Mouse (Mus musculus) liver, embryonic 13.5 days (tissue): ENCODE data around the gene Dct. TPM values are rescaled to one million over a fixed set of nuclear protein-coding genes. Genes with fewer than 3 reads are reported as not detected.

ENCODE experiments used
- ATAC-seq: fragments of 200-750 bp; cut with Nextera tagmentation; 2 replicates; pipeline ENCODE4 v1.8.0; 2017; ENCODE audit warnings: low read depth, mild to moderate bottlenecking, moderate number of reproducible peaks, moderate library complexity
- DNase-seq: peaks from one replicate; pipeline ENCODE4 v3.0.0; 2022
- H3K27ac ChIP-seq: fragments of 300-500 bp; sonication (generic); 2 replicates; pipeline ENCODE4 v1.5.1; 2015; ENCODE audit warnings: moderate library complexity, mild to moderate bottlenecking, inconsistent platforms
- H3K27me3 ChIP-seq: fragments of 300-500 bp; sonication (generic); 2 replicates; pipeline ENCODE4 v1.6.1; 2015; ENCODE audit warnings: mild to moderate bottlenecking, inconsistent platforms
- H3K36me3 ChIP-seq: fragments of 300-500 bp; sonication (generic); 2 replicates; pipeline ENCODE4 v1.6.1; 2015; ENCODE audit warnings: mild to moderate bottlenecking, inconsistent platforms
- H3K4me1 ChIP-seq: fragments of 300-500 bp; sonication (generic); replicated peaks from 2 replicates; pipeline ENCODE4 v1.6.1; 2015; ENCODE audit warnings: inconsistent platforms
- H3K4me2 ChIP-seq: fragments of 300-500 bp; sonication (generic); 2 replicates; pipeline ENCODE4 v1.6.1; 2015; ENCODE audit warnings: inconsistent platforms, mild to moderate bottlenecking, moderate library complexity
- H3K4me3 ChIP-seq: fragments of 300-500 bp; sonication (generic); replicated peaks from 2 replicates; pipeline ENCODE4 v1.5.1; 2015; ENCODE audit warnings: mild to moderate bottlenecking, inconsistent platforms
- H3K9ac ChIP-seq: fragments of 300-500 bp; sonication (generic); 2 replicates; pipeline ENCODE4 v1.6.1; 2015; ENCODE audit warnings: mild to moderate bottlenecking, inconsistent platforms
- H3K9me3 ChIP-seq: fragments of 300-500 bp; sonication (generic); replicated peaks from 2 replicates; pipeline ENCODE4 v1.6.1; 2016; ENCODE audit warnings: inconsistent platforms
- WGBS: fragments of 180-500 bp; shearing (Covaris S2); methylation state at CpG from one replicate; pipeline ENCODE4 v1.1.7; 2015; ENCODE audit not compliant: insufficient replicate concordance; 5-methylcytosine and 5-hydroxymethylcytosine counted together
- polyA plus RNA-seq: library from polyadenylated mRNA; unstranded; fragments of >200 nt; fragmentation: Nextera tagmentation; extraction: Ambion mirVana; gene quantifications from 2 replicates; pipeline ENCODE4 v1.2.1, GENCODE M21; 2015

Gene Dct
- polyA plus RNA-seq, 1 experiment from 2014 or later, result 0.38 TPM

DNA sequence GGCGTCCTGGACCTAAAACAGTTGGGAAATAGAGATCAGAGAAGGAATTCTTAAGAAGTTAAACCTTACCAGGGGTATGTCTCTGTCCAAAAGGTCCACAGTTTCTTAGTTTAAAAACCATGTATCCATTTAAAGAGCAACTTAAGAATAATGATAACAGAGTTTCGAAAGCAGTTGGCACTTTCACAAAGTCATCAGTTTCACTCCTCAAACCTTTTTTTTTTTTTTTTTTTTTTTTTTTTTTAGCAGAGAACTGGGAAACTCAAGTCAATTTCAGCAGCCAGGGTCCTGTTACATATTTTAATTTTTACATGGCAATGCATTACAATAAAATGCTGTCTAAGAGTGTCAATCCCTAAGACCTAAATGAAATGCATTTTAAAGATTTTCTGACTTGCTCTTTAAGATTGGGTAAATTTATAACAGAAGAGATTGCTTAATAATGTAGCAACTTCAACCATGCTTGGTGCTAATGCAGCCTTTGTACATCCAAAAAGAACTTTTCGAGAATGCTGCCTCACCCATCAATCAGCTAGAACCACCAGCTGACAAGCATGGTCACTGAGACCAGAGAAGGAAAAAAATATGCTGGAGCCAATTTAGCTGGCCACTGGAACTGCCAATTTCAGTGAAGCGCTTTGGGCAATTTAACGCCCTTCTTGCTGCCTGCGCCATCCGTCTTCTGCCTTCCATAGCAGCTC is 11.3 kb downstream of the Dct start:
- Histone ChIP-seq H3K4me3 (no peak overlapping the region), H3K27me3 (no peaks in the 10 kb centered on the region), H3K27ac (no peak overlapping the region), H3K4me2 (no peak overlapping the region), H3K36me3 (no peaks in the 10 kb centered on the region), H3K4me1 (no peaks in the 10 kb centered on the region), H3K9ac (no peak overlapping the region), H3K9me3 (no peaks in the 10 kb centered on the region)
- DNase-seq, result no peak
- 68% methylated on average over 7 of the region's 7 CpGs for WGBS
- ATAC-seq, result no peak

DNA sequence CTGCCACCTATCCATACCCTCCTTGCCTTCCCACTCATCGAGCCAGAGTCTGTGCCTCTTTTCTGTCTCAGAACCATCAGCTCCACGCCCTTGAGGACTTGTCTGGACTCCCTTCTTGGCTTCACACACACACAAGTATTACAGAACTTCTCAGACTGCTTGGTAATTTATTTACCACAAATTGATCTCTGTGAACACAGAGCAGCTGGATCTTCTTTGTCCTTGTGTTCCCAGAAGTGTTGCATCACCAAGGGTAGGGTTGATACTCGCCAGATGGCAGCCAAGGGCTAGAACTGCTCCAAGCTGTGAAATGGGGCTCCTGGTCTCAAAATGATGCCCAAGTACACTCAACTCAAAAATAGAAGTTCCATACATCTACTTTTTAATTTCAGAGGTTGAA is 13.0 kb downstream of the Dct start:
- WGBS, result 52% methylated on average over 3 of the region's 3 CpGs
- Histone ChIP-seq H3K4me3 (no peak overlapping the region), H3K9me3 (no peaks in the 10 kb centered on the region), H3K4me1 (no peaks in the 10 kb centered on the region), H3K9ac (no peak overlapping the region), H3K27ac (no peak overlapping the region), H3K4me2 (no peak overlapping the region), H3K27me3 (no peaks in the 10 kb centered on the region), H3K36me3 (no peaks in the 10 kb centered on the region)
- ATAC-seq (no peak), DNase-seq (no peak)

DNA sequence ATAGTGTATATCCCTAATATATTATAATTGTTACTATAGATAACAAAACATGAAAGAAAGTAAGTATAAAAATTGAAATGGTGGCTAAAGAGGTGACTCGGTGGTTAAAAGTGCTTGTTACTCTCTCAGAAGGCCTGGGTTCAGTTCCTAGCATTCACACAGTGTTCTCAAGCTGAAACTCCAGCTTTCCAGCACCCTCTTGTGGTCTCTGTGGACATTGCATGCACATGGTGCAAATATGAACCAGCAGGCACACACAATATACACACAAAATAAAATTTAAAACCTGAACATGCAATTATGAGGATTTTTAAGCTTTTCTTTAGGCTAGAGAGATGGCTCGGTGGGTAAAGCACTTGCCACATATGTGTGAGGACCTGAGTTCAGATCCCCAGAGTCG is 24.5 kb downstream of the Dct start:
- Histone ChIP-seq H3K9me3 (peaks cover 17% of the 10 kb centered on the region), H3K27ac (no peak overlapping the region), H3K27me3 (no peaks in the 10 kb centered on the region), H3K4me2 (no peak overlapping the region), H3K36me3 (no peaks in the 10 kb centered on the region), H3K4me1 (no peaks in the 10 kb centered on the region), H3K4me3 (no peak overlapping the region), H3K9ac (no peak overlapping the region)
- ATAC-seq (no peak), DNase-seq (no peak)
- 72% methylated on average over 3 of the region's 3 CpGs for WGBS

DNA sequence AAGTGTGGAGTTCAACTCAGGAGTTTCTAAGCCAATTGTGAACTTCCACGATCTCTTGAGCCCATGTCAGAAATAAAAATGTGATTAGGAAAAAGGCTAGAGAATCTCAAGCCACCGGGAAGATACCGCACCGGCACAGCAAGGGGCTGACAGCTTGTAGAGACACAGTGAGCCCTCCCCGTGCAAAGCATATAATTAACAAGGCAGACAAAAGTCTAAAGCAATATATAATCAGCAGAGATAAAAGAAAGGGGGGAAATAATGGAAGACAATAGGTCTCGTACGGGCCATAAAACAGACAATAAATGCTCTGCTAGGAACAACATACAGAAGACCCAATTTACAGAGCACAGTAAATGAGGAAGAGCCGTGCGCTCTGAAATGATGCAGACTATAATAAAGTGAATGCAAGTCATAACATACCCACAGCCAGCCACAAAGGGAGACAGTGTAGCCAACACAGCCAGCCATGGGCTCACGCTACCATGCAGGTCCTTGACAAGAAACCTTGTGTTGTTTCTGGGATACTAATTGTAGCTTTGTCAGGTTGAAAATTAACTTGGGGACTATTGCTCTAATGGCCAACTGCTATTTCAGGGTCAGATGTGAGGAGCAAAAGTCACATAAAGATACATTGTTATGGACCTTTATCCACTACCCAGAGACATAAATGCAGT is 30.0 kb downstream of the Dct start:
- ATAC-seq, result no peak
- whole genome bisulfite sequencing, result 68% methylated on average over 10 of the region's 10 CpGs
- Histone ChIP-seq H3K4me2 (no peak overlapping the region), H3K36me3 (no peaks in the 10 kb centered on the region), H3K9me3 (no peaks in the 10 kb centered on the region), H3K27ac (no peak overlapping the region), H3K9ac (no peak overlapping the region), H3K27me3 (no peaks in the 10 kb centered on the region), H3K4me1 (no peaks in the 10 kb centered on the region), H3K4me3 (no peak overlapping the region)
- DNase-seq, result no peak

DNA sequence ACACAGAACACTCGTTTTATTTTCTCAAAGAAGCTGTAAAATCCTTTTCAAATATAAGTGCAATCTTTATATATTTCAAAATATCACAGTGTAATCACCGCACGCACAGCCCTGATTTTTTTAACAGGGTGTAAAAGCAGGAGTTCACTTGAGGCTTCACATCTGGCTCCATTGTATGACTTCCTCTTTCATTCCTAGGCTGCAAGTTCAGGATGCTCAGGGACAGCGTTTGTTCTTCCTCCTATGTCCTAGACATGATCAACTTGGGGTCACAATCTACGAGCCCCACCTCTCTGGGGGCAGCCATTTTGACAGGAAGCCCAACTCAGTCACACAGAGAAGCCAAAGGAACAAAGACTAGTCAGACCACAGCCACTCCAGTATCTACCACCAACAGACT is 32.7 kb downstream of the Dct start:
- H3K9ac ChIP-seq, result no peak overlapping the region
- WGBS, result 48% methylated on average over 5 of the region's 5 CpGs
- no peaks in the 10 kb centered on the region for H3K4me1 ChIP-seq
- no peaks in the 10 kb centered on the region for H3K36me3 ChIP-seq
- H3K4me3 ChIP-seq, result no peak overlapping the region
- no peak for DNase-seq
- no peaks in the 10 kb centered on the region for H3K27me3 ChIP-seq
- H3K4me2 ChIP-seq, result no peak overlapping the region
- no peaks in the 10 kb centered on the region for H3K9me3 ChIP-seq
- no peak overlapping the region for H3K27ac ChIP-seq
- no peak for ATAC-seq

DNA sequence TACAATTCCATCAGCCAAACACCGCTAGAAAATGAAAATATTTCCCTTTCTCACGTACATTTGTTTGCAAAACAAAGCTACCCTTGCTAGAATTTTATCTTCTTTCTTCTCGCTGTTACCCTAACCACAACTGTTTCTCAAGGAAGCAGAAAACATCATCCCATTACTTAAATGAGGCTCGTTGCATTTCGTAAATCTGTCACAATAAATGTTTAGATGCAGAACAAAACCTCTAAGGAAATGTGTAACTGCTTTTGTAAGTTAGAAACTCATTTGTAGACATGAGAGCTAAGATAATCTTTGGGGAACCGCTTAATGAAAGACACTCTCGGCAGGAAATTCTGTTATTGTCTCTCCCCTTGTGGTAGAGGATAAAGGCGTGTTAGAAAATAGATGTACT is 38.8 kb downstream of the Dct start:
- no peaks in the 10 kb centered on the region for H3K27me3 ChIP-seq
- DNase-seq (no peak), ATAC-seq (no peak)
- no peaks in the 10 kb centered on the region for H3K4me1 ChIP-seq
- no peak overlapping the region for H3K4me3 ChIP-seq
- no peaks in the 10 kb centered on the region for H3K36me3 ChIP-seq
- H3K9ac ChIP-seq, result no peak overlapping the region
- WGBS, result 54% methylated on average over 8 of the region's 8 CpGs
- H3K9me3 ChIP-seq, result no peaks in the 10 kb centered on the region
- no peak overlapping the region for H3K27ac ChIP-seq
- H3K4me2 ChIP-seq, result no peak overlapping the region

DNA sequence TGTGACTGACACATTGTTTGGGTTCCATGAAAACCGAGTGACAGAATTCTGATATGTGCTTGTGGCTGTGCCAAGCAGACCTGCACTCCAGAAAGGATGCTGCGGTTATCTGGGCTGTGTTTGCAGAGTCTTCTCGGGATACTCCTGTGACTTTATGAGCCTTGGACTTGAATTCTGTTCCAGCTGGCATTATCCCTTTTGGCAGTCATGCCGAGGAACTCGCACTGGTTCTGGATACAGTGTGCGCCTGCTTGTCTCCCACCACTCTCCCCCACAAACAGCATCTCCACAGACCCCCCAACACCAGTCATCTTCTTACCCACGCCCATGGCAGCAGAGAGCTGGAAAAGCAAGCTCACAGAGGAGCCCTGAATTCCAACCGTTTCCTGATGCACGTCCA is 42.5 kb downstream of the Dct start:
- DNase-seq (no peak), ATAC-seq (no peak)
- Histone ChIP-seq H3K4me2 (no peak overlapping the region), H3K9ac (no peak overlapping the region), H3K27ac (no peak overlapping the region), H3K27me3 (no peaks in the 10 kb centered on the region), H3K4me3 (no peak overlapping the region), H3K9me3 (no peaks in the 10 kb centered on the region), H3K36me3 (no peaks in the 10 kb centered on the region), H3K4me1 (no peaks in the 10 kb centered on the region)
- 69% methylated on average over 9 of the region's 9 CpGs for WGBS

DNA sequence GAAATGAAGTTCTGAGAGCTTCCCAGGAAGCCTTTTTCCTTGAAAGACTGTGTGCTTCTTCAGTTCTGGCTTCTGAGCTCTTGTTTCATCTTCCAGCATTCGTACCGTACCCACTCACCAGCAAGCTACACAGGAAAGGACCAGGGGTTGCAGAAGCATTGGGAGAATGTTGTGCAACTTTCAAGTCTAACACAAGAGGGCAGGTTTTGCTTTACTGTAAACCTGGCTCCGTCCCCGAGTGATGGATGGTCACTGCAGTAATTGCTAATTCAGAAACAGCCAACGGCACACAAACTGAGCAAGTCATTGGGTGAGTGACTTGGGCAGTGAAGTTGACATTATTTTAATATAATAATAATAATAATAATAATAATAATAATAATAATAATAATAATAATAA is 46.3 kb downstream of the Dct start:
- Histone ChIP-seq H3K4me1 (0 out of 2 replicates have a peak, but pooled peaks cover 4% of the 10 kb centered on the region), H3K27me3 (no peaks in the 10 kb centered on the region), H3K27ac (no peak overlapping the region), H3K4me2 (no peak overlapping the region), H3K9me3 (no peaks in the 10 kb centered on the region), H3K4me3 (no peak overlapping the region), H3K36me3 (no peaks in the 10 kb centered on the region), H3K9ac (no peak overlapping the region)
- WGBS, result 27% methylated on average over 5 of the region's 5 CpGs
- ATAC-seq (no peak), DNase-seq (no peak)

DNA sequence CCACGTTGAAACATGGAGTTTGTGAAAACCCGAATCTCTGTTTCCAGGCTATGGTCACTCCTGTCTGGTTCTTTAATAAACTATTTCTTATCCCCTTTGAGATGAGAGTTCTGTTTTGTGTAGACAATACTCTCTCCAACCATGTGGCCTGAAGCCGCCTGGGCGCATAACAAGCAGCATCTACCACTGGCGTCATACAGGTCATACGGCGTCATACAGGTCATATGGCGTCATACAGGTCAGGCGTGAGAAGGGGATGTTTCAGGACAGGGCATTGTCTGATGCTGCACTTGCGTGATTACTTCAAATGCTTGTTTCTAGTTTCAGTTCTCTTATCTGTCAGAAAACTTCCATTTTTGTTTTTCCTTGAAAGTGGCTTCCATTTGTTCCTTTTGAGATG is 47.6 kb downstream of the Dct start:
- Histone ChIP-seq H3K27ac (no peak overlapping the region), H3K27me3 (0 out of 2 replicates have a peak, but pooled peaks cover 4% of the 10 kb centered on the region), H3K9me3 (no peaks in the 10 kb centered on the region), H3K9ac (no peak overlapping the region), H3K4me1 (0 out of 2 replicates have a peak, but pooled peaks cover 4% of the 10 kb centered on the region), H3K4me3 (no peak overlapping the region), H3K4me2 (no peak overlapping the region), H3K36me3 (no peaks in the 10 kb centered on the region)
- ATAC-seq (no peak), DNase-seq (no peak)
- WGBS, result 73% methylated on average over 10 of the region's 10 CpGs

DNA sequence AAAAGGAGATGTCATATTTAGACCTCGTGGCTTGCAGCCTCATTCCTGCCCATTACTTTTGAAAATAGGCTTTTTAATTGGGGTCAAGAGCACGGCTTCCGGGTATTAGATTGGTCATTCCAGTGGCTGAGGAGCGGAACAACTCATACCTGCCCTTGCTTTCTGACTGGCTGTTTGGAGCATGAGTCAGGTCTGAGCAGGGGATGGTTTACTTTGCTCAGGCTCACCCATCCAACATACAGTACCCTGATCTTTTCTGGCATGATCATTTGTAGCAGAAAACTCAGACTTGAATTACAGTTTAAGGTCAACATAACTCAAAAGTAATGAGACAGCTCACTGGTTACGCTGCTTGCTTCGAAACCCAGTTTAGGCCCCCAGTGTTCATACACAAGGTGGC is 58.2 kb downstream of the Dct start:
- ATAC-seq (no peak), DNase-seq (no peak)
- Histone ChIP-seq H3K27ac (no peak overlapping the region), H3K4me3 (no peak overlapping the region), H3K4me2 (no peak overlapping the region), H3K36me3 (no peaks in the 10 kb centered on the region), H3K9ac (no peak overlapping the region), H3K27me3 (no peaks in the 10 kb centered on the region), H3K9me3 (no peaks in the 10 kb centered on the region), H3K4me1 (no peaks in the 10 kb centered on the region)
- 68% methylated on average over 6 of the region's 6 CpGs for WGBS

DNA sequence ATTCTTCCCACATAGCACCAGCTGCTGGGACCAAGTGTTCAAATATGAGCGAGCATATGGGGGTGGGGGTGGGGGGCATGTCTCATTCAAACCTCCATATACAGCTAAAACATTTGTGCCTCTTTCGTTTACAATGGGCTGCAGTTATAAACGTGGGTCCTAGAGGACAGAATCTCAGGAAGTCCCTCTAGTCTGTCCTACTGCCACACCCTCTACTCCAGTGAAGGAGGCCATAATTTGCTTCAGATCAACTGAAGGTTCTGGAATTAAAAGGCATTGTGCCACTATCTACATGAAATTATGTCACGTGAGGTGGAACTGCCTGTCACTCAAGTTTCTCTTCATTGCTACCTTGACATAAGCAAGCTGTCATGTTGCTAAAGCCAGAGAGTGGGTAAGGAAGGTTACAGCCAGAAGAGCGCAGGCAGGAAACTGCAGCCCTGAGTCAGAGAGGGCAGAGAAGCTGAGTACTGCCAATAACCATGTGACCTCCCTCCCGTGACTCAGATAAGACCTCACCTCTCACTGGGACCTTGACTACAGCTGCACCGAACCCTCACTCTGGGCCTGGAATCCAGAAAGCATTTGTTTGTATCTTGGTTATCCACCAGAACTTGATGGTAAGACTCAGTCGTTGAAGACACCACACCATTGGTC is 59.3 kb downstream of the Dct start:
- ATAC-seq, result no peak
- no peak overlapping the region for H3K9ac ChIP-seq

More for the DNA sequence above, 59.3 kb downstream of the Dct start:
- Histone ChIP-seq H3K27me3 (no peaks in the 10 kb centered on the region), H3K9me3 (no peaks in the 10 kb centered on the region), H3K27ac (no peak overlapping the region), H3K4me3 (no peak overlapping the region), H3K4me2 (no peak overlapping the region), H3K36me3 (no peaks in the 10 kb centered on the region), H3K4me1 (no peaks in the 10 kb centered on the region)
- WGBS, result 40% methylated on average over 8 of the region's 8 CpGs
- no peak for DNase-seq
